Mouse (Mus musculus): ENCODE results near the gene Tmem199. TPM values are rescaled to one million over a fixed set of nuclear protein-coding genes. Genes with fewer than 3 reads are reported as not detected.
A peak's percentile ranks its signal among the peaks of the same experiment; 100 is the strongest.

Tmem199 gene
- total and polyA plus RNA-seq, 2 experiments from 2014 or later = 29.9 to 36.4 TPM

GRCm38 (mm10) chr11:78471326-78472103 is 40.5 kb downstream of the Tmem199 start:
- Histone ChIP-seq H3K9ac (replicated peaks; ENCODE audit: low read depth, low read length) (no peak overlapping the region), H3K36me3 (replicated peaks; ENCODE audit: control insufficient read depth, insufficient read depth, low read length) (no peaks in the 10 kb centered on the region), H3K9me3 (replicated peaks; ENCODE audit: control insufficient read depth, low read length) (no peaks in the 10 kb centered on the region), H3K27me3 (ENCODE audit: control insufficient read depth, insufficient read depth, low read length) (no peaks in the 10 kb centered on the region), H3K4me1 (ENCODE audit: control insufficient read depth, insufficient read depth) (0 out of 2 replicates have a peak, but pooled peaks cover 4% of the 10 kb centered on the region), H3K4me2 (ENCODE audit: low read depth, low read length) (no peak overlapping the region), H3K27ac (ENCODE audit: low read depth) (no peak overlapping the region), H3K4me3 (ENCODE audit: low read depth, low read length) (no peak overlapping the region)
- TF ChIP-seq EP300 (IDR thresholded peaks at IDR 0.05; ENCODE audit: low read depth) = no peak
- no peak for TF ChIP-seq CTCF (IDR thresholded peaks at IDR 0.05; ENCODE audit: low read depth)
- DNase-seq (ENCODE audit: low spot score) (no peak), ATAC-seq (ENCODE audit: insufficient read depth, low read depth) (no peak)
- WGBS = 75% methylated on average over 10 of the region's 10 CpGs

DNA sequence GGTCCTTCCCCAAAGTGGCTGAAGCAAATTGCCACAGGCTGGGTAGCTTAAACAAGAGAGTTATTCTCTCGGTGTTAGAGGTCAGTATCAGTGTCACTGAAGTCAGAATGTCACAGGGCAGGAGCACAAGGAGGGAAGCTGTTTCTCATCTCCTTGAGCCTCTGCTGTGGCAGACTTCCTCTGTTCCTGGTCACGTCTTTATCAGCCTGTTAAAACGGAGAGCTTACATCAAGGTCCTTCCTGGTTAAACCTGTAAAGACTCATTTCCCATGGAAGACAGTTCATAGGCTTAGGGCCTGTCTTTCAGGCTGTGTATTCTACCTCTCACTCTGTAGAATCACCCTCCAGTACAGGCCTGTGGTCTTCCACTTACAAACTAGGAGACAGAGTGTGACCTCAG is 44.0 kb downstream of the Tmem199 start:
- H3K4me3 ChIP-seq (ENCODE audit: low read depth, low read length) = no peak overlapping the region
- H3K27ac ChIP-seq (ENCODE audit: low read depth) = no peak overlapping the region
- no peaks in the 10 kb centered on the region for H3K9me3 ChIP-seq (replicated peaks; ENCODE audit: control insufficient read depth, low read length)
- DNase-seq (ENCODE audit: low spot score) (no peak), ATAC-seq (ENCODE audit: insufficient read depth, low read depth) (no peak)
- H3K27me3 ChIP-seq (ENCODE audit: control insufficient read depth, insufficient read depth, low read length) = no peaks in the 10 kb centered on the region
- 0 out of 2 replicates have a peak, but pooled peaks cover 4% of the 10 kb centered on the region for H3K4me1 ChIP-seq (ENCODE audit: control insufficient read depth, insufficient read depth)
- H3K4me2 ChIP-seq (ENCODE audit: low read depth, low read length) = no peak overlapping the region
- WGBS = 37% methylated on average over 3 of the region's 3 CpGs
- H3K9ac ChIP-seq (replicated peaks; ENCODE audit: low read depth, low read length) = no peak overlapping the region
- TF ChIP-seq CTCF (IDR thresholded peaks at IDR 0.05; ENCODE audit: low read depth) = no peak
- TF ChIP-seq EP300 (IDR thresholded peaks at IDR 0.05; ENCODE audit: low read depth) = no peak
- H3K36me3 ChIP-seq (replicated peaks; ENCODE audit: control insufficient read depth, insufficient read depth, low read length) = no peaks in the 10 kb centered on the region

DNA sequence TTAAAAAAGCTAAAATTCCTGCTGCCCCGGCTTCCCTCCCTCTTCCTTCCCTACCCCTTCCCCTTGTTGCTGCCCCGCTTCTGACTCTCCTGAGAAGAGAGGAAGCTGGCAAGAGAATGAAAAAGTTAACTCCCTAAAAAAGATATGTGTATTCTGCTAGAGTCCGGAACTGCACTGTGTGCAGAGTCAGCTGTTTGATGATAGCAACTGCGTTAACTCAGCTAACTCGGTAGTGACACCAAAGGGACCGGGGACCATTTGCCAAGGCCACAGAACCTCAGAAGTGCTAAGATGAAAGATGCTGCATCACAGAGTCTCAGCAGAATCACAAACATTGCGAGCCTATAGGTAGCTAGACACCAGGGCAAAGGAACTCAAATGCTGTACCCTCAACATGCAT is 44.5 kb downstream of the Tmem199 start:
- Histone ChIP-seq H3K36me3 (replicated peaks; ENCODE audit: control insufficient read depth, insufficient read depth, low read length) (no peaks in the 10 kb centered on the region), H3K4me3 (ENCODE audit: low read depth, low read length) (no peak overlapping the region), H3K4me2 (ENCODE audit: low read depth, low read length) (no peak overlapping the region), H3K9ac (replicated peaks; ENCODE audit: low read depth, low read length) (no peak overlapping the region), H3K27me3 (ENCODE audit: control insufficient read depth, insufficient read depth, low read length) (no peaks in the 10 kb centered on the region), H3K9me3 (replicated peaks; ENCODE audit: control insufficient read depth, low read length) (no peaks in the 10 kb centered on the region), H3K27ac (ENCODE audit: low read depth) (no peak overlapping the region), H3K4me1 (ENCODE audit: control insufficient read depth, insufficient read depth) (0 out of 2 replicates have a peak, but pooled peaks cover 4% of the 10 kb centered on the region)
- no peak for ATAC-seq (ENCODE audit: insufficient read depth, low read depth)
- no peak for DNase-seq (ENCODE audit: low spot score)
- TF ChIP-seq CTCF (IDR thresholded peaks at IDR 0.05; ENCODE audit: low read depth) (no peak), EP300 (IDR thresholded peaks at IDR 0.05; ENCODE audit: low read depth) (no peak)
- WGBS = 54% methylated on average over 7 of the region's 7 CpGs

GRCm38 (mm10) chr11:78466242-78466912 is 45.6 kb downstream of the Tmem199 start:
- H3K36me3 ChIP-seq (replicated peaks; ENCODE audit: control insufficient read depth, insufficient read depth, low read length) = no peaks in the 10 kb centered on the region
- H3K9ac ChIP-seq (replicated peaks; ENCODE audit: low read depth, low read length) = peak overlapping the region; percentile 67; the same call in 1 of the 2 replicates
- H3K4me2 ChIP-seq (ENCODE audit: low read depth, low read length) = peak overlapping the region; percentile 95
- DNase-seq (ENCODE audit: low spot score) (no peak), ATAC-seq (ENCODE audit: insufficient read depth, low read depth) (no peak)
- no peaks in the 10 kb centered on the region for H3K27me3 ChIP-seq (ENCODE audit: control insufficient read depth, insufficient read depth, low read length)
- H3K4me3 ChIP-seq (ENCODE audit: low read depth, low read length) = peak overlapping the region; percentile 89
- 71% methylated on average over 23 of the region's 23 CpGs for WGBS
- H3K4me1 ChIP-seq (ENCODE audit: control insufficient read depth, insufficient read depth) = 0 out of 2 replicates have a peak, but pooled peaks cover 4% of the 10 kb centered on the region
- no peaks in the 10 kb centered on the region for H3K9me3 ChIP-seq (replicated peaks; ENCODE audit: control insufficient read depth, low read length)
- H3K27ac ChIP-seq (ENCODE audit: low read depth) = no peak overlapping the region
- TF ChIP-seq EP300 (IDR thresholded peaks at IDR 0.05; ENCODE audit: low read depth) (no peak), CTCF (IDR thresholded peaks at IDR 0.05; ENCODE audit: low read depth) (no peak)

- under 1% methylated on average over 41 of the region's 41 CpGs for WGBS
- ATAC-seq (ENCODE audit: insufficient read depth, low read depth) = peak; percentile 95
- peak within 1 kb of the TSS; percentile 89 for H3K4me3 ChIP-seq (ENCODE audit: low read depth, low read length)
These were observed 46.3 kb downstream of the Tmem199 start, which contains the start of gene Slc46a1 for GRCm38 (mm10) chr11:78465568-78466180. Gene Slc46a1, plus strand, starts transcription at chr11:78465697.

More at GRCm38 (mm10) chr11:78465568-78466180, 46.3 kb downstream of the Tmem199 start, which contains the start of gene Slc46a1:
- peak; percentile 83 for DNase-seq (ENCODE audit: low spot score)
- TF ChIP-seq CTCF (IDR thresholded peaks at IDR 0.05; ENCODE audit: low read depth) (no peak), EP300 (IDR thresholded peaks at IDR 0.05; ENCODE audit: low read depth) (no peak)
- H3K4me2 ChIP-seq (ENCODE audit: low read depth, low read length) = peak within 1 kb of the TSS; percentile 95
- peak within 1 kb of the TSS; percentile 68 for H3K27ac ChIP-seq (ENCODE audit: low read depth)
- H3K27me3 ChIP-seq (ENCODE audit: control insufficient read depth, insufficient read depth, low read length) = no peaks in the 10 kb centered on the region
- H3K9ac ChIP-seq (replicated peaks; ENCODE audit: low read depth, low read length) = peak within 1 kb of the TSS; percentile 67
- no peaks in the 10 kb centered on the region for H3K36me3 ChIP-seq (replicated peaks; ENCODE audit: control insufficient read depth, insufficient read depth, low read length)
- H3K9me3 ChIP-seq (replicated peaks; ENCODE audit: control insufficient read depth, low read length) = no peaks in the 10 kb centered on the region
- H3K4me1 ChIP-seq (ENCODE audit: control insufficient read depth, insufficient read depth) = 0 out of 2 replicates have a peak, but pooled peaks cover 4% of the 10 kb centered on the region
